Mouse (Mus musculus): Measurements from ENCODE around the gene Clec11a. TPM values are rescaled to one million over a fixed set of nuclear protein-coding genes. Genes with fewer than 3 reads are reported as not detected.
A peak's percentile ranks its signal among the peaks of the same experiment; 100 is the strongest.

Gene Clec11a
- polyA plus RNA-seq, 1 experiment, result not detected

DNA sequence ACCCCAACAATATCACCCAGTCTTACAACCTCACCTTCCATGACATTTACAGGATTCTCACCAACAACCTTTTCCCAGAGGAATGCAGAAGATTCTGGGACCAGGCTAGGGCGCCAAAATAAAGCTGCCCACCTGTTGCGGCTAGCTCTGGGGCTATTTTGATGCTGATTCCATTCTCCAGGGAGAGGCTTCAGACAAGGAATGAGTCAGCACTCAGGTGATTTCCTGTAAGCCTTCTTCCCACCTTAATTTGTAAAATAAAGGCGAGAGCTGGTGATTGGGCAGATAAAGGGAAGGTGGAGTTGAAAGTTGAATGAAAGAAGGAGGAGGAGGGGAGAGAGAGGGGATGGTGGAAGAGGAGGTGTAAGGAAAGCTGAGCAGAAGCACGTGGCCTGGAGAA lies 15.3 kb downstream of the Clec11a start:
- Histone ChIP-seq H3K4me1 (ENCODE audit: control insufficient read depth, insufficient read depth, low read length) (no peaks in the 10 kb centered on the region), H3K4me3 (ENCODE audit: insufficient read depth, low read depth, low read length) (no peak overlapping the region), H3K27ac (ENCODE audit: insufficient read depth, low read depth, low read length) (no peak overlapping the region)
- TF ChIP-seq CTCF (IDR thresholded peaks at IDR 0.05; ENCODE audit: insufficient read depth, low read depth, low read length), result no peak
- TF ChIP-seq POLR2A (IDR thresholded peaks at IDR 0.05; ENCODE audit: insufficient read depth, low read depth, low read length), result no peak
- 58% methylated on average over 4 of the region's 4 CpGs for WGBS

DNA sequence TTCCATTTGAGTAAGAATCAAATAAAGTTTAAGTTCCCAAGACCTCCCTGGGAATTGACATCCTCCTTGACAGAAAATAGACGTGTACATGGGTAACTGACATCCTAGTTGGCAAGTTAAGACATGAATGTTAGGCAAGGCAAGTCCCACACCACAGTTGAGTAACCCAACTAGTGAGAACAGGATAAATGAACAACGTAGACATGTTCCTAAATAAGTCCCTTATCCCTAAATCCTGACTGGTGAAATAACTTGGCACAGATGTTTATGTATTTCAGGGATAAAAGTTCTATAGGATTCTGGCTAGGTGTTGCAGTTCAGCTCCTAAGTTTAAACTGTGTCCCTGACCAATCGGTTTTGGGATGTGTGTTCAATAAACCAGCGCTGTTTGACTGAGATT lies 15.7 kb downstream of the Clec11a start:
- Histone ChIP-seq H3K4me1 (ENCODE audit: control insufficient read depth, insufficient read depth, low read length) (no peaks in the 10 kb centered on the region), H3K4me3 (ENCODE audit: insufficient read depth, low read depth, low read length) (no peak overlapping the region), H3K27ac (ENCODE audit: insufficient read depth, low read depth, low read length) (no peak overlapping the region)
- WGBS, result 80% methylated on average over 4 of the region's 4 CpGs
- TF ChIP-seq POLR2A (IDR thresholded peaks at IDR 0.05; ENCODE audit: insufficient read depth, low read depth, low read length) (no peak), CTCF (IDR thresholded peaks at IDR 0.05; ENCODE audit: insufficient read depth, low read depth, low read length) (no peak)

GRCm38 (mm10) chr7:44287760-44288159 lies 18.9 kb downstream of the Clec11a start:
- WGBS, result 83% methylated on average over 7 of the region's 7 CpGs
- no peak overlapping the region for H3K27ac ChIP-seq (ENCODE audit: insufficient read depth, low read depth, low read length)
- H3K4me3 ChIP-seq (ENCODE audit: insufficient read depth, low read depth, low read length), result no peak overlapping the region
- no peaks in the 10 kb centered on the region for H3K4me1 ChIP-seq (ENCODE audit: control insufficient read depth, insufficient read depth, low read length)
- TF ChIP-seq POLR2A (IDR thresholded peaks at IDR 0.05; ENCODE audit: insufficient read depth, low read depth, low read length), result no peak
- TF ChIP-seq CTCF (IDR thresholded peaks at IDR 0.05; ENCODE audit: insufficient read depth, low read depth, low read length), result no peak

DNA sequence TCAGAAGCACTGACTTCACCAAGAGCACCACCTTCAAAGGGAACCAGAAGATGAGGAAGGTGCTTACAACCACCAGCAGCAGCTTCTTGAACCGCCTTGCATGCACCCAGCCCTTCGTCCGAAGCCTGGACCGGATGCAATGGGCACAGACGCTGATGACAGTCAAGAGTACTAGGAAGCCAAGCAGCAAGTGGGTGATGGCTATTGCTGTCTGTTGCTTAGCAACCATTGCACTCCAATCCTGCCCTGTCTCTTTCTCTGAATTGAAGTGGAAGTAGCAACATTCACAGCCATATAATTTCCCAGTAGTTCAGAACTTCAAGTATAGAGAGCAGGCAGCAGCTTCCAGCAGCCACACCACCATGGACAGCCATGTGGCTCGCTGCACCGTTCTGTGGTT lies 25.1 kb downstream of the Clec11a start:
- Histone ChIP-seq H3K4me3 (ENCODE audit: insufficient read depth, low read depth, low read length) (no peak overlapping the region), H3K27ac (ENCODE audit: insufficient read depth, low read depth, low read length) (0 out of 2 replicates have a peak overlapping the region, but pooled peaks have one; percentile 1), H3K4me1 (ENCODE audit: control insufficient read depth, insufficient read depth, low read length) (peaks cover 9% of the 10 kb centered on the region)
- TF ChIP-seq CTCF (IDR thresholded peaks at IDR 0.05; ENCODE audit: insufficient read depth, low read depth, low read length) (no peak), POLR2A (IDR thresholded peaks at IDR 0.05; ENCODE audit: insufficient read depth, low read depth, low read length) (no peak)
- 46% methylated on average over 7 of the region's 7 CpGs for WGBS

GRCm38 (mm10) chr7:44280959-44281358 lies 25.7 kb downstream of the Clec11a start:
- peaks cover 9% of the 10 kb centered on the region for H3K4me1 ChIP-seq (ENCODE audit: control insufficient read depth, insufficient read depth, low read length)
- H3K27ac ChIP-seq (ENCODE audit: insufficient read depth, low read depth, low read length), result no peak overlapping the region
- no peak overlapping the region for H3K4me3 ChIP-seq (ENCODE audit: insufficient read depth, low read depth, low read length)
- TF ChIP-seq POLR2A (IDR thresholded peaks at IDR 0.05; ENCODE audit: insufficient read depth, low read depth, low read length) (no peak), CTCF (IDR thresholded peaks at IDR 0.05; ENCODE audit: insufficient read depth, low read depth, low read length) (no peak)
- WGBS, result 47% methylated on average over 1 of the region's 1 CpGs

- Histone ChIP-seq H3K27ac (ENCODE audit: insufficient read depth, low read depth, low read length) (no peak overlapping the region), H3K4me1 (ENCODE audit: control insufficient read depth, insufficient read depth, low read length) (peaks cover 9% of the 10 kb centered on the region), H3K4me3 (ENCODE audit: insufficient read depth, low read depth, low read length) (no peak overlapping the region)
- no peak for TF ChIP-seq POLR2A (IDR thresholded peaks at IDR 0.05; ENCODE audit: insufficient read depth, low read depth, low read length)
- TF ChIP-seq CTCF (IDR thresholded peaks at IDR 0.05; ENCODE audit: insufficient read depth, low read depth, low read length), result no peak
- WGBS, result 47% methylated on average over 2 of the region's 2 CpGs
These were observed 29.5 kb downstream of the Clec11a start for GRCm38 (mm10) chr7:44277250-44277622.

DNA sequence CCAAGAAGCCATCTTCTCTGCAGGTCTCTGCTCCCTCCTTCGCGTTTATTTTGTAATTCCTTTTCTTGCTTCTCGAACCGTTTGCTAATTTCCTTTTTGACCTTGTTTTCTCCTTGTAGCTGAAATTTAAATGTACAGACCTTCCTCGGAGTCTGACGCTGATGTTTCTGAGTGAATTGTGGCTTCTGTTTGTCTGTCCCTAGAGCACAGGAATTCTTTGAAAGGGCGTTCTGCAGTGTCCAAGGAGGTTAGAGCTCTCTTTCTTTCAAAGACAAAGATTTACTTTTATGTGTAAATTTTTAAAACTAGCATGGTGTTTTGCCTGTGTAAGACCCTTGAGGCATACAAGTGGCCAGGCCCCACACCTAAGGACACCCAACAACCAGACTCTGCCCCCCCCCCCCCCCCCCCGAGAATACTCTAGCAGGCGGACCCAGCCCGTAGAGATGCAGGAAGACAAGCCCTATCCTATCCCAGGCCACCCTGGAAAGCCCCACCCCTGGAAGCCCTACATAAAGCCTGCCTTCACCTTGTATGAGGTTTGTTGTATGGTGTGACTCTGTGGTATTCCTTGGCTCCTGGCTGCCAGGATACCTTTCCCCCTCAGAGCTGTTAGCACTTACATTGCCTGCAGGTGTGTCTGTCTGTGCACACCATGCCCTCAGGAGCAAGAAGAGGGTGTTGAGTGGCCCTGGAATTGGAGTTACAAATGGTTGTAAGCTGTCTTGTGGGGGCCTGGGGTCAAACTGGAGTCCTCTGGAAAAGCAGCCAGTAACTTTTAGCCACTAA lies 30.0 kb downstream of the Clec11a start:
- H3K27ac ChIP-seq (ENCODE audit: insufficient read depth, low read depth, low read length), result no peak overlapping the region
- WGBS, result 63% methylated on average over 10 of the region's 10 CpGs

DNA sequence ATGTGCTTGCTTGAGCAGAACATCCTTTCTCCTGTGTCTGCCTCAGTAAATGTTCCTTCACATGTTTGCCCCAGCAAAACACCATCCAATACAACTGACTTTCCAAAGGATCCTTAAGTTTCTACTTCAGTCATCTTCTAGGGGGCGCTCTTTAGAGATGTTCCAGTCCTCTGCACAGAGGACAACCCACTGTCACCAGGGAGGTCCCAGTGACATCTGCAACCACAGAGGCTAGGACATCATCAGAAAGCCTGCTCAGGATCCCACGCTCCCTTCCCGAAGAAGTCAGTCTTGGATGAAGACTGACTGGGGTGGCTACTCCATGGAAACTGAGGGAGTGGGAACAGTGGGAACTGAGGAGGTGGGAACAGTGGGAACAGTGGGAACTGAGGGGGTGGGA lies 31.2 kb downstream of the Clec11a start:
- no peak overlapping the region for H3K4me3 ChIP-seq (ENCODE audit: insufficient read depth, low read depth, low read length)
- H3K4me1 ChIP-seq (ENCODE audit: control insufficient read depth, insufficient read depth, low read length), result no peaks in the 10 kb centered on the region
- H3K27ac ChIP-seq (ENCODE audit: insufficient read depth, low read depth, low read length), result no peak overlapping the region
- TF ChIP-seq POLR2A (IDR thresholded peaks at IDR 0.05; ENCODE audit: insufficient read depth, low read depth, low read length) (no peak), CTCF (IDR thresholded peaks at IDR 0.05; ENCODE audit: insufficient read depth, low read depth, low read length) (no peak)
- 76% methylated on average over 3 of the region's 3 CpGs for WGBS

More for the DNA sequence above, 30.0 kb downstream of the Clec11a start:
- Histone ChIP-seq H3K4me1 (ENCODE audit: control insufficient read depth, insufficient read depth, low read length) (peaks cover 4% of the 10 kb centered on the region), H3K4me3 (ENCODE audit: insufficient read depth, low read depth, low read length) (no peak overlapping the region)
- TF ChIP-seq POLR2A (IDR thresholded peaks at IDR 0.05; ENCODE audit: insufficient read depth, low read depth, low read length) (no peak), CTCF (IDR thresholded peaks at IDR 0.05; ENCODE audit: insufficient read depth, low read depth, low read length) (no peak)

- 60% methylated on average over 11 of the region's 11 CpGs for whole genome bisulfite sequencing
- no peaks in the 10 kb centered on the region for H3K4me1 ChIP-seq (ENCODE audit: control insufficient read depth, insufficient read depth, low read length)
- no peak overlapping the region for H3K4me3 ChIP-seq (ENCODE audit: insufficient read depth, low read depth, low read length)
- TF ChIP-seq POLR2A (IDR thresholded peaks at IDR 0.05; ENCODE audit: insufficient read depth, low read depth, low read length), result no peak
- no peak overlapping the region for H3K27ac ChIP-seq (ENCODE audit: insufficient read depth, low read depth, low read length)
These were observed 32.6 kb downstream of the Clec11a start for GRCm38 (mm10) chr7:44274096-44274495.

All from olfactory bulb, adult 2 months (tissue).